Mouse (Mus musculus): ENCODE data around the gene Hal.

Hal gene

GRCm38 (mm10) chr10:93540431-93541210, 52.1 kb downstream of the Hal start, which contains the start of gene Ccdc38:
Gene Ccdc38, plus strand, starts transcription at chr10:93540632.
- TF ChIP-seq GATA4 (IDR thresholded peaks at IDR 0.05; ENCODE audit: insufficient replicate concordance, low read length), result no peak

GRCm38 (mm10) chr10:93541585-93541984, 53.0 kb downstream of the Hal start:
- TF ChIP-seq GATA4 (IDR thresholded peaks at IDR 0.05; ENCODE audit: insufficient replicate concordance, low read length), result no peak

- no peak for TF ChIP-seq GATA4 (IDR thresholded peaks at IDR 0.05; ENCODE audit: insufficient replicate concordance, low read length)
Observed at GRCm38 (mm10) chr10:93542356-93542755, 53.8 kb downstream of the Hal start.

GRCm38 (mm10) chr10:93543176-93543575, 54.6 kb downstream of the Hal start:
- no peak for TF ChIP-seq GATA4 (IDR thresholded peaks at IDR 0.05; ENCODE audit: insufficient replicate concordance, low read length)

GRCm38 (mm10) chr10:93544172-93544571, 55.6 kb downstream of the Hal start:
- no peak for TF ChIP-seq GATA4 (IDR thresholded peaks at IDR 0.05; ENCODE audit: insufficient replicate concordance, low read length)

GRCm38 (mm10) chr10:93547741-93548270, 59.2 kb downstream of the Hal start:
- no peak for TF ChIP-seq GATA4 (IDR thresholded peaks at IDR 0.05; ENCODE audit: insufficient replicate concordance, low read length)

- no peak for TF ChIP-seq GATA4 (IDR thresholded peaks at IDR 0.05; ENCODE audit: insufficient replicate concordance, low read length)
Observed at GRCm38 (mm10) chr10:93548991-93549390, 60.4 kb downstream of the Hal start.

- no peak for TF ChIP-seq GATA4 (IDR thresholded peaks at IDR 0.05; ENCODE audit: insufficient replicate concordance, low read length)
Observed at GRCm38 (mm10) chr10:93549821-93550220, 61.3 kb downstream of the Hal start.

- TF ChIP-seq GATA4 (IDR thresholded peaks at IDR 0.05; ENCODE audit: insufficient replicate concordance, low read length), result no peak
Observed at GRCm38 (mm10) chr10:93552596-93552995, 64.0 kb downstream of the Hal start.

- TF ChIP-seq GATA4 (IDR thresholded peaks at IDR 0.05; ENCODE audit: insufficient replicate concordance, low read length), result no peak
Observed at GRCm38 (mm10) chr10:93559786-93560185, 71.2 kb downstream of the Hal start.

- TF ChIP-seq GATA4 (IDR thresholded peaks at IDR 0.05; ENCODE audit: insufficient replicate concordance, low read length), result no peak
Observed at GRCm38 (mm10) chr10:93564518-93565090, 76.0 kb downstream of the Hal start.

- TF ChIP-seq GATA4 (IDR thresholded peaks at IDR 0.05; ENCODE audit: insufficient replicate concordance, low read length), result no peak
Observed at GRCm38 (mm10) chr10:93567066-93567465, 78.5 kb downstream of the Hal start.

- TF ChIP-seq GATA4 (IDR thresholded peaks at IDR 0.05; ENCODE audit: insufficient replicate concordance, low read length), result no peak
Observed at GRCm38 (mm10) chr10:93567841-93568566, 79.4 kb downstream of the Hal start.

GRCm38 (mm10) chr10:93568671-93569070, 80.1 kb downstream of the Hal start:
- no peak for TF ChIP-seq GATA4 (IDR thresholded peaks at IDR 0.05; ENCODE audit: insufficient replicate concordance, low read length)
